Comparison of ENCODE assay signal across 10 mouse cellular contexts in genomic region chr9:105244024-105244423, GRCm38 (mm10).
DNase-seq lines count a peak whose midpoint lies in the region; ATAC-seq and TF ChIP-seq lines count a peak whose summit lies in the region.
"Had no signal": no experiment of that assay in that cellular context is flagged by ENCODE, and none has a peak within 500 bp of the region (broad histone marks: within the 10 kb centered on the region; RNA-seq: fewer than 3 reads in every experiment).

No protein-coding gene starts in this region.

- H3K9ac ChIP-seq in kidney, embryonic 16.5 days (replicated peaks; ENCODE audit: low read length): no peak overlapping the region
- no peak overlapping the region for H3K9ac ChIP-seq in embryonic facial prominence, embryonic 14.5 days (ENCODE audit: low read depth, low read length)
- H3K9ac ChIP-seq in stomach, postnatal 0 days (ENCODE audit: low read length): no peak overlapping the region

- H3K4me1 ChIP-seq in kidney, embryonic 16.5 days (ENCODE audit: insufficient read depth, low read length): no peaks in the 10 kb centered on the region
- H3K4me1 ChIP-seq in thymus, adult 2 months (replicated peaks; ENCODE audit: control insufficient read depth, insufficient read depth, low read length): no peaks in the 10 kb centered on the region
- no peaks in the 10 kb centered on the region for H3K4me1 ChIP-seq in embryonic facial prominence, embryonic 14.5 days (ENCODE audit: control insufficient read depth, insufficient read depth, low read length)
- no peaks in the 10 kb centered on the region for H3K4me1 ChIP-seq in stomach, postnatal 0 days (replicated peaks; ENCODE audit: control insufficient read depth, insufficient read depth)

- no peak overlapping the region for H3K4me3 ChIP-seq in kidney, embryonic 16.5 days (ENCODE audit: low read length)
- H3K4me3 ChIP-seq in thymus, adult 2 months (ENCODE audit: control insufficient read depth, insufficient read depth, low read length): no peak overlapping the region
- H3K4me3 ChIP-seq in embryonic facial prominence, embryonic 14.5 days (ENCODE audit: low read depth, low read length): no peak overlapping the region
- no peak overlapping the region for H3K4me3 ChIP-seq in stomach, postnatal 0 days (ENCODE audit: low read depth, low read length)

- H3K4me2 ChIP-seq in kidney, embryonic 16.5 days (replicated peaks; ENCODE audit: low read depth, low read length): no peak overlapping the region
- H3K4me2 ChIP-seq in embryonic facial prominence, embryonic 14.5 days (ENCODE audit: low read depth, low read length): no peak overlapping the region
- H3K4me2 ChIP-seq in stomach, postnatal 0 days (replicated peaks; ENCODE audit: low read depth): no peak overlapping the region

- no peak for ATAC-seq in kidney, embryonic 16.5 days (ENCODE audit: low FRiP score, low TSS enrichment)
- no peak for ATAC-seq in embryonic facial prominence, embryonic 14.5 days (ENCODE audit: low read depth)
- ATAC-seq in stomach, postnatal 0 days (ENCODE audit: low FRiP score, low TSS enrichment): no peak

- 27% methylated on average over 5 of the region's 5 CpGs for WGBS in kidney, embryonic 16.5 days
- WGBS in thymus, adult 2 months: 38% methylated on average over 5 of the region's 5 CpGs
- 30% methylated on average over 5 of the region's 5 CpGs for WGBS in embryonic facial prominence, embryonic 14.5 days
- 28% methylated on average over 5 of the region's 5 CpGs for WGBS in stomach, postnatal 0 days

- DNase-seq in kidney, adult 18-20 months: peak; percentile 4
- DNase-seq in thymus, postnatal 4 days: peak; percentile 37
- DNase-seq in thymus, adult 2 months: no peak
- peak; percentile 74 for DNase-seq in embryonic facial prominence, embryonic 14.5 days (ENCODE audit: low spot score)
- DNase-seq in stomach, postnatal 0 days (ENCODE audit: low spot score): peak; percentile 23
- no peak for DNase-seq in left cerebral cortex, adult 9 months (ENCODE audit: low spot score in 2 of 2)
- no peak for DNase-seq in cerebellum, postnatal 10 days
- DNase-seq: cerebellum, adult 2 months; thymus, postnatal 36 days had no signal

- no peak for TF ChIP-seq EP300 in stomach, postnatal 0 days (optimal IDR thresholded peaks at IDR 0.05)

- H3K9me3 ChIP-seq in kidney, embryonic 16.5 days (ENCODE audit: low read length): peaks cover 4% of the 10 kb centered on the region; the same call in 1 of the 2 replicates
- H3K9me3 ChIP-seq in embryonic facial prominence, embryonic 14.5 days (ENCODE audit: control insufficient read depth, low read length): no peaks in the 10 kb centered on the region
- H3K9me3 ChIP-seq in stomach, postnatal 0 days (ENCODE audit: control insufficient read depth, low read length): no peaks in the 10 kb centered on the region

- no peaks in the 10 kb centered on the region for H3K27me3 ChIP-seq in kidney, embryonic 16.5 days (ENCODE audit: insufficient read depth, low read length)
- H3K27me3 ChIP-seq in thymus, adult 2 months (ENCODE audit: control insufficient read depth, insufficient read depth, low read length): no peaks in the 10 kb centered on the region
- H3K27me3 ChIP-seq in embryonic facial prominence, embryonic 14.5 days (replicated peaks; ENCODE audit: control insufficient read depth, insufficient read depth, low read length): no peaks in the 10 kb centered on the region
- H3K27me3 ChIP-seq in stomach, postnatal 0 days (ENCODE audit: control insufficient read depth, insufficient read depth, low read length): no peaks in the 10 kb centered on the region

- no peak overlapping the region for H3K27ac ChIP-seq in kidney, embryonic 16.5 days (ENCODE audit: low read length)
- H3K27ac ChIP-seq in thymus, adult 2 months (ENCODE audit: control insufficient read depth, insufficient read depth, low read length): no peak overlapping the region
- H3K27ac ChIP-seq in embryonic facial prominence, embryonic 14.5 days (replicated peaks; ENCODE audit: low read depth, low read length): no peak overlapping the region
- H3K27ac ChIP-seq in stomach, postnatal 0 days (replicated peaks): no peak overlapping the region

- no peak for TF ChIP-seq POLR2A in thymus, adult 2 months (IDR thresholded peaks at IDR 0.05; ENCODE audit: control insufficient read depth, extremely low read depth, insufficient read depth, low read length, poor library complexity)

- no peaks in the 10 kb centered on the region for H3K36me3 ChIP-seq in kidney, embryonic 16.5 days (ENCODE audit: insufficient read depth, low read length)
- no peaks in the 10 kb centered on the region for H3K36me3 ChIP-seq in thymus, adult 2 months (ENCODE audit: control insufficient read depth, insufficient read depth, low read length)
- H3K36me3 ChIP-seq in embryonic facial prominence, embryonic 14.5 days (ENCODE audit: control insufficient read depth, insufficient read depth, low read length): no peaks in the 10 kb centered on the region
- H3K36me3 ChIP-seq in stomach, postnatal 0 days (ENCODE audit: control insufficient read depth, insufficient read depth, low read length): no peaks in the 10 kb centered on the region

- TF ChIP-seq CTCF in thymus, adult 2 months (IDR thresholded peaks at IDR 0.05; ENCODE audit: borderline replicate concordance, control insufficient read depth, extremely low read depth, insufficient read depth, low read length, poor library complexity): no peak
- no peak for TF ChIP-seq CTCF in stomach, postnatal 0 days (IDR thresholded peaks at IDR 0.05; ENCODE audit: low read depth)

Comparison
In these comparisons a context has a peak if more than half of its experiments do, and no peak if none do; other contexts are left out.
1. DNase-seq: peak in kidney, adult 18-20 months (single experiment), thymus, postnatal 4 days (single experiment), embryonic facial prominence, embryonic 14.5 days (single experiment) and stomach, postnatal 0 days (single experiment); none in thymus, adult 2 months (single experiment), left cerebral cortex, adult 9 months (0 of 2) and cerebellum, postnatal 10 days (0 of 2).